Mouse (Mus musculus) lung, postnatal 4 days (tissue): ENCODE data around the gene Tmem41a.

Source experiments
- DNase-seq, 2 experiments: peaks; one replicate each; pipeline ENCODE4 v3.0.0; 2021

Gene Tmem41a

GRCm38 (mm10) chr16:21893890-21894289 lies 53.5 kb downstream of the Tmem41a start:
- no peak for DNase-seq

GRCm38 (mm10) chr16:21887601-21888000 lies 59.8 kb downstream of the Tmem41a start:
- no peak for DNase-seq
